Mouse (Mus musculus): ENCODE results near the gene Daam2.

Gene Daam2

DNA sequence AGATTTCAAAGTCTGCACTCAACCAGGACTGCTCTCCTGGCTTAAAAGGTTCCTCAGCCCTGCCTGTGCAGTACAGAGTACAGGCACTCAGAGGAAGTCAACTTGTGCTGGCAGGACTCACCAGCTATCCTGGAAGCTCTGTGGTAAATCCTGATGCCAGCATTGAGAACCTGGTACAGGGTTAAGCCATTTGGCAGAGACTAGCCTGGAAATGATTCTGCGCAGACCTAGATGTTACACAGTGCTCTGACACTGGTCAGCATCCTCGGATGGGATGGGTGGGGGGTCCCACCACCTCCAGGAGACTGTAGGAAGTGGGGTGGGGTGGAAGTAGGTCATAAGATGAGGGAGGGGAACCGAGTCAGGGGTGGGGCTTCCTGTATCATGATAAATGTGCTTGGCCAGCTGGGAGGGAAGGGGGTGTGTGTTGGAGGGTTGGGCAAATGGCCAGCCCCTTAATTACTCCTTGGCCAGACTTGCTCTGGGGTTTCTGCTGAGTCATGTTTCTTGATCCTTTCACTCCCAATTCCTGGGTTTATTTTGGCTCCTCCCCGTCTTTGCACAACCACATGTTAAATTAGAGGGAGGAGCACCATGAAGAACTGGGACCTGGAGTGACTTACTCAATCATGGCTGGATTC is 132.0 kb downstream of the Daam2 start:
- peak; percentile 12 for DNase-seq (ENCODE audit: low read depth, low spot score)

DNA sequence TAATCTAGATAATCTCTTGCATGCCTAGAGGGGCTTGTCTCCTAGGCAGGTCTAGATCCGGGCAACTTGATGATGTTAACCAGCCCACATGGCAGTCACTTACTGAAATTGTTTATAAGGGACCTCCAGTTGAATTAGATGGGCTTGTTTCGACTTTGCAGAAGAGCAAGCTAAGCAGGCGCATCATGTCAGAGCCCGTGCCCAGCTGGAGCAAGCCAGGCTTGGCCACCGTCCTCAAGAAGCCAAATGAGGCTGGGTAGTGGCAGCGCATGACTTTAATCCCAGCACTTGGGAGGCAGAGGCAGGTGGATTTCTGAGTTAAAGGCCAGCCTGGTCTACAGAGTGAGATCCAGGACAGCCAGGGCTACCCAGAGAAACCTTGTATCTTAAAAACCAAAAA is 133.0 kb downstream of the Daam2 start:
- DNase-seq (ENCODE audit: low read depth, low spot score) = no peak

DNA sequence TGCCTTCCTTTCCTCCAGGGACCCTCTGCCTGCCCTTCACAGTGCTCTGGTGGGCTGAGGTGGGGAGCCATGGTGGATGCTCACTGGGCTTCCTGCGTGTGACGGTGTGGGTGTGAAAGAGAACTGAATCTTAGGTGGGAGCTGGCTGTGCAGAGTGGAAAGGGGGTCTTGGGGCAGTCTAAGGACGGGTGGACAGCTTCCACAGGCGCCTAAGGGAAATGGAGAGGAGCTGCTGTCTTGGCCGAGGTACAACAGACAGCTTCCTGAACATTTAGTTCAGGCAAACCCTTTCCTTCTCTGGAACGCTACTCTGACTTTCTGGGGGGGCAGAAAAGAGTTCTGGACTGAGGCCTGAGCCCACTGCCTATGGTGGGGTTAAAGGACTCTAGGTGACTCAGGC is 134.0 kb downstream of the Daam2 start:
- no peak for DNase-seq (ENCODE audit: low read depth, low spot score)

DNA sequence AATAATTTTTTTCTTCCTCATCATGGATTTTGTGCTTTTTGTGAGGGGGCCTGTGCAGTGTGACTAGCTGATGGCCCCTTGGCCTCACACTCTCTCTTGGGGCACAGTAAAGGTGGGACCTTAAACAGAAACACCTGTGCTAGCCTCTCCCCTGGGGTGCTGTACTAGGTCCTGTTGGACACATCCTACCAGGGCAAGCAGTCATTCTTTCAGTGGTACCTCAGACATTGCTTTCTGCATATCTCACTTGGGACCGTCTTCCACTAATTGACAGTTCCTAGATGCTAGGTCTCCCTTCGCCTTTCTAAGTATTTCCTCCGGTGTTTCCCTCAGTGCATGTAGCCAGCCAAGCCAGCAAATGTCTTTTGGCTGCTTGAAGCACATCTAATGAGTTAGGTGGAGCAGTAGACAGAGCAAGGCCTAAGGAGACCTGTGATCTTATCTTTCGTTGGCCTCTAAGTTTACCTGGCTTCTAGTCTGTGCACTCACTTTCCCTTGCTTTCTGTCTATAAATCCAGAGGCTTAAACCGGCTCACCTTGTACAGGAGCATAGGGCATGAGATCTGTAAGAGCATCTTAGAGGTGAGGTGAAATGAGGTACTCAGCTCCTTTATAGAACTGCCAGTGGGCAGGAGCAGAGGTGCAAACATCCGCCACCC is 134.5 kb downstream of the Daam2 start:
- DNase-seq (ENCODE audit: low read depth, low spot score) = no peak

DNA sequence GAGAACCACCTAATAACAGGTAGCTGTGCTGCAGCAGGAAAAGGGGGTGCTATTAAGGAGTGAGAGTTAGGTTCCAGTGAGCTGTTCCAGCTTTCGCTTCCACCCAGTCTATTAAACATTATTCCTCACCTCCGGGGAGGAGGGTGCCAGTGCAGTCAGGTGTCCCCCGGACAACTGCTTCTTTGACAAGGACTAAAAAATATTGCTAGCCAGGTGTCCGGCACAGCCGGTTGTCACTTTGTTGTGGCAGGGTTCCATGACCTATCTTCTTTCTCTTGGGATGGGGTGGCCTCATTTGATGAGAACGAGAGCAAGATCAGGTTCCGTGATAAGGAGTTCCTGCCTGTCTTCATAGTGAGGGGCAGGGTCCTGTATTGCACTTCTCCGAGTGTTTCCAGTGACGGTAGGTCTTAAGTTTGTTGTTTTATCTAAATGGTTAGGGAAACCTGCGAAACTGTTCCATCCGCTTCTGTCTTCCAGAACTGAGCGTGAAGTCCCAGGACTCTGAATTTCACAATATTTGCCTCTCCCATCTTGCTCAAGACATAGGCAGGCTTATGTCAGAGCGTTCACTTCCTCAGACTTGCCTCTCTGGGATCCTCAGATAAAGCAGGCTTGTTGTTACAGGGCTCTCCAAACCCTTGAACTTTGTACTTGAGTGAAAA is 135.3 kb downstream of the Daam2 start:
- no peak for DNase-seq (ENCODE audit: low read depth, low spot score)

DNA sequence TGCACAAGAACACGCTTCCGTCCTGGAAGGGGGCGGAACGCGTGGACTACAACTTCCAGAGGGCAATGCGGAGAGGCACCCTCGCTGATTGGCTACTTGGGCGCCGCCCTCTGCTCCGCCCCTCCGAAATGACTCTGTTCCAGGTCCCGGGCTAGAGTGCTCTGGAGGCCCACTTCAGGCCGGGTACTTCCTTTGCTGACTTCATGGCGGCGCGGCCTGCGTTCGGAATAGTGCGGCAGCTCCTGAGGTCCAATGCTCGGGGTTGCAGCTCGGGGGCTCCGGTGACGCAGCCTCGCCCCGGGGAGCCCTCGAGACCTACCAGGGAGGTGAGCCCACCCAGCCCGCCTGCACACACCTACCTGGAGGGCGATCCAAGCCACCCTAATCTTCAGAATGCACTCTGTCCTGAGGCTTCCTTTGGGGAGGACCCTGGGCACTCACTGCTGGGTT is 135.9 kb downstream of the Daam2 start, which contains the start of gene Mocs1:
TSS of gene Mocs1 (plus strand) at position 124 of the 450 bp plus-strand sequence.
- peak; percentile 93 for DNase-seq (ENCODE audit: low read depth, low spot score)

DNA sequence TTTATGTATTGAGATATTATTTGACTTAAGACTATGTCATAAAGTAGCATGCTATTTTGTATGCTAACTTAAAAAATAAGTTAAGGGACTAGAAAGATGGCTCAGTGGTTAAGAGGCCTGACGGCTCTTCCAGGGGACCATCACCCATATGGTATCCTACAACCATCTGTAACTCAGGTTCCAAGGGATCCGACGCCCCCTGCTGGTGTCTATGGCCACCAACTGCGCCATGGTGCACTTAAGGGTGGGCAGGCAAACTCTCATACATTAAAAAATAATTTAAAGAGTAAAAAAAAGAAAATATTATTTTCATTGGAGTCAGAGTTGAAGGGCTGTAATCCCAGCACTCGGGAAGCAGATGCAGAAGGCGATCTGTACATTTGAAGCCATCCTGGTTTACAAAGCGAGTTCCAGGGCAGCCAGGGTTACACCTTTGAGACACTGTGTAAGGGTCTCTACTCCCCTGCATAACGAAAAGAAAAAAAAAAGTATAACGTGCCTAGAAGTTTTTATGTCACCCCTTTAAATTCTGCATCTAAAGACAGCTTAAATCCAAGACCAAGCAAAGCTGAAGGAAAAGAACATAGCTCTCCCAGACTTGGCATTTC is 136.4 kb downstream of the Daam2 start:
- peak; percentile 31 for DNase-seq (ENCODE audit: low read depth, low spot score)

DNA sequence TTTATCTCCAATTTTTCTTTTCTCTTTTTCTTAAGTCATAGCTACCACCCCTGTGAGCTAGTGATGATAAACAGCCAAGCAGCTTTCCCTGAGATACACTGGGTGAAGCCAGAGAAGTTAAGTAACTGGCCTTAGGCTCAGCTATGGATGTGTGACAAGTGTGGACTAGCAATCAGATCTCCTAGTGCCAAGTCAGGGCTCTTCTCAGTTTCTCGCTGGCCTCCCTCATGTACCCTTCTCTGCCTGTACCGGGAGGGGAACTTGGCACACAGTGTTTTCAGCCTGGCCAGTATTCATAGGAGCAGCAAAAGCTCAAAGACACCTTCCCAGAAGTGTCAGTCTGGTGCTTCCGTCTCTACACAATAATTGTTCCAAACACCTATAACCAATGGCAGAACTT is 140.3 kb downstream of the Daam2 start:
- no peak for DNase-seq (ENCODE audit: low read depth, low spot score)

DNA sequence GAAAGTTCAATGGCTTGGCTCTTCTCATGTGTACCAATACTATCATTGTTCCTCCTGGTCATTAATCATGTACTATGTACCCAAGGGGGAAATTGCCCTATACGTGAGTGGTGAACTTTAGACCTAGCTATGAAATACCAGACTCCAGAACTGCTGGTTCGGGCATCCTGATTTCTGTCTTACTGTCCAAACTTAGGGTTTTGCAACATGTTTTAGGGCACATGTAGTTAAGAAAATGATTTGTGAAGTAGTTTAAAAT is 141.1 kb downstream of the Daam2 start:
- no peak for DNase-seq (ENCODE audit: low read depth, low spot score)

DNA sequence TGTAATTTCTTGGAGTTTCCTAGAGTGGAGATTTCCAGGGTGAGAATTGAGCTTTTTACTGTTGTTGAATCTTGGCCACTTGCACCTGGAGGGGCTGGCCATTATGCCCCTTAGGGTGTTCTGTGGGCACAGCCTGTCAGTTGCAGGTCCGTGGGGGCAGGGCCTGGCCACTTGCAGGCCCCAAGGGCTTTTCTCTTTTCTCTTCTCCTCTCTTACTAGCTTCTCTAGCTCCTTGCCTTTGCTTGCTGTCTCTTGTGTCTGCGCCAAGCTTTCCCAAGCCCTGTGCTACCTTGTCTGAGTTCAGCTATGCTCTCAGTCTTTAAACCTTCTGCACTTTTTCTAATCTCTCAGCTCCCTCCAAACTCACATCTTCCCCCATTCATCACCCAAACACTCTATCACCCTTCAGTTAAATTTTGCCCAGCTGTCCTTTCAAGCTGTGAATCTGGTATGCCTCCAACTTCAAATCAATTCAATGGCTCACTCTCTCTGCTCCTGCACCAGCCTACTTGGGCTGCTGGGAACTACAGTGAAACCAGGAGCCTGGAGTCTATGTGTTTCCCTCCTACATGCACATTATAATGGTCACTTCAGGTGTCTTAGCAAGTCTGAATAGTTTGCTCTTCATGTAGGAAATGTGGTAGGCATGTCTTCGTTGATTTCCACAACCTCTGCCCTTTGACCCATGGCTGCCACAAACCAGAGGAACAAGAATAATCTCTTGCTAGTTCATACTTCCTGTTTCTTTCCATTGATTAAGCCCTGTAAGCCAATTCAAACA is 141.7 kb downstream of the Daam2 start:
- DNase-seq (ENCODE audit: low read depth, low spot score) = no peak

DNA sequence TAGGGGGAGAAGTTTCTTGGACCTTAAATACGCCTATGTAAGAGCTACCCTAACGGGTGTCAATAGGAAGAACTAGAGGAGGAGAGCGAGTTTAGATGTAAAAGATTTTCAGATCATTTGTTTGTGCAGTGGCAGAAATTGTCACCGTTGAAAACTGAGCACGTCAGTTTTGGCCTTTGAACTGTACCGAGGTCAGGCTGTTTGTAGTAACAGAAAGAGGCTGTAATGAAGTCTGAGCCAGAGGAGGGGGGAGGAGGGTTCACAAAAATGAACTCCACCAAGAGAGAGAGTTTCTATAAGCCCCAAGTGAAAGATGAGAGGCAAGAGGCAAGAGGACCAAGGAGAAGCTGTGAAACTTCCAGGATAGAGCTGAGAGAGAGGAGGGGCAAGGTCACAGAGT is 144.3 kb downstream of the Daam2 start:
- no peak for DNase-seq (ENCODE audit: low read depth, low spot score)

DNA sequence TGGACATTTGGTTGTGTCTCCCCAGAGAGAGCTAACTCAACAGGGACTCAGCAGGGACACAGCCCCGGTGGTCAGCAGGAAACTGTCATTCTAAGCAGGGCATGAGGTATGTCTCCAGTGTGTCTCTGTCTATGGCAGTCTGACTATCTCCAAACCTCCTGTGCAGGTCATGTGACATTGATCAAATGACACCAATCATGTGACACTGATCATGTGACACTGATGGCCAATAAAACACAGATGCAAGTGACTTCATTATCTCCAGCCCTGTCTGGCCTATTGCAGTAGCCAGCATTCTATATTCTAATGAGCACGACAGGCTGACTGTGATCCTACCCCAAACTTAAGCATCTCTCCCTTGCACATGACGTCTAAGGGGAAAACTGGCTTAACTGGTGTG is 147.9 kb downstream of the Daam2 start:
- peak; percentile 5 for DNase-seq (ENCODE audit: low read depth, low spot score)

DNA sequence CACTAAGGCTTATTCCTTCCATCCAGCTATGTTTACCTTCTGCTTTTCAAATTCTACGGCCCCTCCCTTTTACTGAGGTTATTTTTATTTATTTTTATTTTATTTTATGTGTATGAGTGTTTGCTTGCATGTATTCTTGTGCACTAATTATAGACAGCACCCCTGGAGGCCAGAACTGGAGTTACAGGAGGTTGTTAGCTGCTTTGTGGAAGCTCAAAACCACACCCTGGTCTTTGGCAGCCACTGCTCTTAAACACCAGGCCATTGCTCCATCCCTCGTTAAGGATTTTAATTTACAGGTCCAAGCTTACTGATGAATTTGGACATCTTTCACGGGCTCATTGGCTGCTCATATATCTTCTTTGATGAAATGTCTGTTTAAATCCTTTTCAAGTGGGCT is 150.6 kb downstream of the Daam2 start:
- no peak for DNase-seq (ENCODE audit: low read depth, low spot score)

DNA sequence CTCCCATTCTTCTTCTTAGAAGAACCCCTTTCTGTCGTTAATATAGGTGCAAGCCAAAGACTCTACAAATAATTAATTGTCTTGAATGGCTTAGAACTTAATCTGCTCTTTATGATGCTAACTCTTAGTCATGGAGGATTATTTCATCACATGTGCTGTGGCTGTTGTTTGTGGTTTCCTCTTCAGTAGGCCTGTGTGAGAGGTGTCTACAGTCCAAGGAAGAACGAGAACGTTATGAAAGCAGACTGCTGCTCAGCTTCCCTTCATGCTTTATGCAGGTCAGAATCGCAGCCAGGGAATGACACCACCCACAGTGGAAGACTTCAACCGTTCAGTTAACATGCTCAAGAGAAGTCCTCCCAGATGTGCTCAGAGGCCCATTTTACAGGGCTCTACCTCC is 151.2 kb downstream of the Daam2 start:
- DNase-seq (ENCODE audit: low read depth, low spot score) = no peak
